Mouse (Mus musculus) kidney, adult 2 months (tissue): ENCODE results near the gene Smc4.

Experiments
- CTCF ChIP-seq: fragments of 200-500 bp; conservative IDR thresholded peaks from 2 replicates; pipeline ENCODE4 v1.5.1; 2011; ENCODE audit warnings: low read depth, mild to moderate bottlenecking, control low read depth, low read length, moderate library complexity, mixed read lengths; ENCODE audit not compliant: insufficient read depth, insufficient read length
- POLR2A ChIP-seq: fragments of 200-500 bp; IDR thresholded peaks from one replicate; pipeline ENCODE4 v1.6.1; 2011; ENCODE audit warnings: low read depth, low read length, control low read depth

DNA sequence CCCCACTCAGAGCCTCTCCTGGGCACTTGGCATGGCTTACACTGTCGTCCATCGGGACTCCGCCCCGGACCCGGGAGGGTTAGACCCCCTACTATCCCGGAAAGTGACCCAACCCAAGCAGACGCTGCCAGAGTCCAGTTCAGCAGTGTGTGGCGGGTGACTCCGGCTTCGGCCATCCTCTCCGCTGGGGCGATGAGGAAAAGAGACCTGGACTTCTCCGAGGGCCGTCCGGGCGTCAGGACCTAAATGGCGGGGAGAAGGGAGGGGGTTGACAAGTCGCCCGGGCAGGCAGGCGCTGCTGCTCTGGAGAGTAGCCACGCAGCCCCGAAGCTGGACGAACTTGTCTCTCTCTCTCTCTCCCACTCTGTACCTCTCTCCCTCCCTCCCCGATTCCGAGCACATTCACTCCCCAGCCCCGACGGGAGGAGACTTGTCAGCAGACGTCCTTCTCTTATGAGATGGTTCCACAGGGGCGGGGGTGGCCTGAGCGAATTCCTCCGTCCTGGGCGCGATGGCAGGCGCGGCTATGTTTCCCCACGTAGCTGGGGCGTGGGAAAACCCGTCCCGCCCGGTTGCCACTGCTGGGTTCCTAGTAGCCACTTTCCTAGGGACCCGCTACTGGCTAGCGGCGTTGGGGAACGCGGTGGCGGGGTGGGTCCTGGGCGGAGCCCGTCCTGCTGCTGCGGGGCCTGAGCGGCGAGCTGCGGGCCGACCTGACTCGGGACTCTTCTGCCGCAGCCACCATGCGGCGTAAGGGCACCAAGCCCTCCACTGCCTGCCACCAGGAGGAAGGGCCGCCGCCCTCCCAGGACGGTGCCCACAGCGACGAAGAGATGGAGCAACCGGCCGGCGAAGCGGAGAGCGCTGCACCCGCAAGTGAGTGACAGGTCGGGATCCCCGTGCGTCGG lies 1.1 kb downstream of the Smc4 start:
- TF ChIP-seq CTCF (no peak), POLR2A (no peak)
